In genomic region chr16:57890135-57890534, GRCm38 (mm10) we compare ENCODE assay signal across 21 mouse cellular contexts.
DNase-seq lines count a peak whose midpoint lies in the region; ATAC-seq and TF ChIP-seq lines count a peak whose summit lies in the region.
"Had no signal": no experiment of that assay in that cellular context is flagged by ENCODE, and none has a peak within 500 bp of the region (broad histone marks: within the 10 kb centered on the region; RNA-seq: fewer than 3 reads in every experiment).

No protein-coding gene starts in this region.

- H3K4me3 ChIP-seq in forebrain, embryonic 16.5 days (replicated peaks; ENCODE audit: low read length): no peak overlapping the region
- H3K4me3 ChIP-seq in forebrain, embryonic 11.5 days (ENCODE audit: low read depth, low read length): no peak overlapping the region
- H3K4me3 ChIP-seq in neural tube, embryonic 15.5 days (replicated peaks): no peak overlapping the region
- H3K4me3 ChIP-seq in embryonic facial prominence, embryonic 15.5 days (replicated peaks): no peak overlapping the region
- H3K4me3 ChIP-seq in kidney, adult 2 months (ENCODE audit: insufficient read depth, low read depth, low read length): no peak overlapping the region
- H3K4me3 ChIP-seq: embryonic facial prominence, embryonic 12.5 days; forebrain, embryonic 13.5 days; gastrocnemius, adult 2 months; hindbrain, embryonic 12.5 days; hindbrain, embryonic 15.5 days had no signal

- no peak for TF ChIP-seq POLR2A in kidney, adult 2 months (IDR thresholded peaks at IDR 0.05; ENCODE audit: low read depth, low read length)

- WGBS in forebrain, embryonic 16.5 days: 47% methylated on average over 5 of the region's 5 CpGs
- 91% methylated on average over 5 of the region's 5 CpGs for WGBS in forebrain, embryonic 11.5 days
- 58% methylated on average over 5 of the region's 5 CpGs for WGBS in neural tube, embryonic 15.5 days
- WGBS in embryonic facial prominence, embryonic 15.5 days: 27% methylated on average over 5 of the region's 5 CpGs
- WGBS in kidney, adult 2 months: 81% methylated on average over 5 of the region's 5 CpGs

- no peak for DNase-seq in forebrain, embryonic 11.5 days (ENCODE audit: low spot score)
- no peak for DNase-seq in neural tube, embryonic 10.5 days (ENCODE audit: extremely low spot score, low spot score)
- no peak for DNase-seq in kidney, adult 2 months
- DNase-seq: adrenal gland, adult 2 months; adrenal gland, postnatal 14 days; cerebellum, adult 18-20 months; cerebellum, adult 9-10 months; cerebellum, postnatal 14 days; gastrocnemius, adult 2 months; gastrocnemius, postnatal 14 days; heart, adult 11 months had no signal

- peaks cover 3% of the 10 kb centered on the region; the same call in 1 of the 2 replicates for H3K4me1 ChIP-seq in forebrain, embryonic 16.5 days (replicated peaks; ENCODE audit: control insufficient read depth, insufficient read depth, low read length)
- no peaks in the 10 kb centered on the region for H3K4me1 ChIP-seq in forebrain, embryonic 11.5 days (replicated peaks; ENCODE audit: control insufficient read depth, insufficient read depth, low read length)
- peaks cover 3% of the 10 kb centered on the region for H3K4me1 ChIP-seq in neural tube, embryonic 15.5 days
- H3K4me1 ChIP-seq in embryonic facial prominence, embryonic 15.5 days: 0 out of 2 replicates have a peak, but pooled peaks cover 4% of the 10 kb centered on the region
- no peaks in the 10 kb centered on the region for H3K4me1 ChIP-seq in kidney, adult 2 months (ENCODE audit: control insufficient read depth, insufficient read depth, low read length)
- H3K4me1 ChIP-seq: embryonic facial prominence, embryonic 12.5 days; forebrain, embryonic 13.5 days; hindbrain, embryonic 12.5 days; hindbrain, embryonic 15.5 days had no signal

- no peaks in the 10 kb centered on the region for H3K36me3 ChIP-seq in forebrain, embryonic 16.5 days (ENCODE audit: control insufficient read depth, insufficient read depth)
- no peaks in the 10 kb centered on the region for H3K36me3 ChIP-seq in forebrain, embryonic 11.5 days (ENCODE audit: control insufficient read depth, insufficient read depth, low read length)
- no peaks in the 10 kb centered on the region for H3K36me3 ChIP-seq in neural tube, embryonic 15.5 days
- no peaks in the 10 kb centered on the region for H3K36me3 ChIP-seq in embryonic facial prominence, embryonic 15.5 days
- no peaks in the 10 kb centered on the region for H3K36me3 ChIP-seq in kidney, adult 2 months (ENCODE audit: control insufficient read depth, insufficient read depth, low read length)
- H3K36me3 ChIP-seq: embryonic facial prominence, embryonic 12.5 days; hindbrain, embryonic 12.5 days; hindbrain, embryonic 15.5 days had no signal

- H3K9ac ChIP-seq in forebrain, embryonic 16.5 days (replicated peaks; ENCODE audit: low read depth, low read length): no peak overlapping the region
- H3K9ac ChIP-seq in forebrain, embryonic 11.5 days (ENCODE audit: low read length): no peak overlapping the region
- no peak overlapping the region for H3K9ac ChIP-seq in neural tube, embryonic 15.5 days (replicated peaks)
- H3K9ac ChIP-seq in embryonic facial prominence, embryonic 15.5 days: no peak overlapping the region
- H3K9ac ChIP-seq: embryonic facial prominence, embryonic 12.5 days; forebrain, embryonic 13.5 days; hindbrain, embryonic 12.5 days; hindbrain, embryonic 15.5 days had no signal

- H3K9me3 ChIP-seq in forebrain, embryonic 16.5 days (ENCODE audit: control insufficient read depth, low read length): no peaks in the 10 kb centered on the region
- H3K9me3 ChIP-seq in forebrain, embryonic 11.5 days (ENCODE audit: control insufficient read depth, low read length): no peaks in the 10 kb centered on the region
- no peaks in the 10 kb centered on the region for H3K9me3 ChIP-seq in neural tube, embryonic 15.5 days (replicated peaks)
- no peaks in the 10 kb centered on the region for H3K9me3 ChIP-seq in embryonic facial prominence, embryonic 15.5 days (replicated peaks)
- H3K9me3 ChIP-seq: embryonic facial prominence, embryonic 12.5 days; forebrain, embryonic 13.5 days; hindbrain, embryonic 12.5 days; hindbrain, embryonic 15.5 days had no signal

- H3K27ac ChIP-seq in forebrain, embryonic 16.5 days (ENCODE audit: low read length): no peak overlapping the region
- no peak overlapping the region for H3K27ac ChIP-seq in forebrain, embryonic 11.5 days (ENCODE audit: low read depth, low read length)
- no peak overlapping the region for H3K27ac ChIP-seq in neural tube, embryonic 15.5 days (replicated peaks)
- H3K27ac ChIP-seq in embryonic facial prominence, embryonic 15.5 days (replicated peaks): no peak overlapping the region
- H3K27ac ChIP-seq in kidney, adult 2 months (ENCODE audit: insufficient read depth, low read depth, low read length): no peak overlapping the region
- H3K27ac ChIP-seq: embryonic facial prominence, embryonic 12.5 days; forebrain, embryonic 13.5 days; gastrocnemius, adult 2 months; hindbrain, embryonic 12.5 days; hindbrain, embryonic 15.5 days had no signal

- TF ChIP-seq CTCF in kidney, adult 2 months (conservative IDR thresholded peaks at IDR 0.05; ENCODE audit: insufficient read depth, insufficient read length, low read depth, low read length): no peak

- H3K4me2 ChIP-seq in forebrain, embryonic 16.5 days (ENCODE audit: low read length): no peak overlapping the region
- H3K4me2 ChIP-seq in forebrain, embryonic 11.5 days (ENCODE audit: low read depth, low read length, severe bottlenecking): no peak overlapping the region
- H3K4me2 ChIP-seq in neural tube, embryonic 15.5 days: no peak overlapping the region
- no peak overlapping the region for H3K4me2 ChIP-seq in embryonic facial prominence, embryonic 15.5 days (replicated peaks)
- H3K4me2 ChIP-seq: embryonic facial prominence, embryonic 12.5 days; forebrain, embryonic 13.5 days; heart, embryonic 11.5 days; hindbrain, embryonic 12.5 days; hindbrain, embryonic 15.5 days had no signal

- peak; percentile 53 for ATAC-seq in forebrain, embryonic 16.5 days
- no peak for ATAC-seq in forebrain, embryonic 11.5 days (replicated peaks; ENCODE audit: low FRiP score)
- peak; percentile 60 for ATAC-seq in neural tube, embryonic 15.5 days (ENCODE audit: low FRiP score)
- 0 out of 2 replicates have a peak, but pooled peaks have one; percentile 24 for ATAC-seq in embryonic facial prominence, embryonic 15.5 days (ENCODE audit: insufficient number of reproducible peaks, low FRiP score, low TSS enrichment, low read depth)
- ATAC-seq: CD4-positive, CD25-positive, alpha-beta regulatory T cell, adult 4 months; forebrain, embryonic 13.5 days; intestine, postnatal 0 days had no signal

- no peaks in the 10 kb centered on the region for H3K27me3 ChIP-seq in forebrain, embryonic 16.5 days (replicated peaks; ENCODE audit: control insufficient read depth, insufficient read depth, low read length)
- no peaks in the 10 kb centered on the region for H3K27me3 ChIP-seq in forebrain, embryonic 11.5 days (ENCODE audit: control insufficient read depth, insufficient read depth, low read length)
- H3K27me3 ChIP-seq in neural tube, embryonic 15.5 days (replicated peaks): no peaks in the 10 kb centered on the region
- H3K27me3 ChIP-seq in embryonic facial prominence, embryonic 15.5 days: no peaks in the 10 kb centered on the region
- H3K27me3 ChIP-seq in kidney, adult 2 months (replicated peaks; ENCODE audit: control insufficient read depth, insufficient read depth, low read length): no peaks in the 10 kb centered on the region
- H3K27me3 ChIP-seq: embryonic facial prominence, embryonic 12.5 days; forebrain, embryonic 13.5 days; hindbrain, embryonic 12.5 days; hindbrain, embryonic 15.5 days had no signal
